Mouse (Mus musculus) bone marrow macrophage, adult 2 months (primary cell): ENCODE data around the gene Glrx3.

Source experiments
- CTCF ChIP-seq: IDR thresholded peaks from 2 replicates; pipeline ENCODE4 v1.5.1; 2012; ENCODE audit warnings: low read depth, mild to moderate bottlenecking, low read length, moderate library complexity
- POLR2A ChIP-seq: IDR thresholded peaks from 2 replicates; pipeline ENCODE4 v1.6.1; 2012; ENCODE audit warnings: mild to moderate bottlenecking, low read depth, low read length, borderline replicate concordance

GRCm38 (mm10) chr7:137480839-137481238 lies 43.4 kb downstream of the Glrx3 start:
- TF ChIP-seq POLR2A: no peak
- no peak for TF ChIP-seq CTCF
